ENCODE assay signal across 11 mouse cellular contexts in genomic region chr1:13424524-13424923, GRCm38 (mm10).
"Had no signal": no experiment of that assay in that cellular context is flagged by ENCODE, and none has a peak within 500 bp of the region (broad histone marks: within the 10 kb centered on the region; RNA-seq: fewer than 3 reads in every experiment).

No protein-coding gene starts in this region.

- H3K27me3 ChIP-seq: kidney, embryonic 15.5 days; liver, embryonic 15.5 days; megakaryocyte, embryonic 14.5 days had no signal

- H3K4me3 ChIP-seq: kidney, embryonic 15.5 days; limb, embryonic 10.5 days; liver, embryonic 15.5 days; megakaryocyte, embryonic 14.5 days; midbrain, embryonic 15.5 days had no signal

- ATAC-seq: lung, postnatal 0 days; midbrain, embryonic 15.5 days had no signal

- H3K9me3 ChIP-seq: kidney, embryonic 15.5 days; limb, embryonic 10.5 days; liver, embryonic 15.5 days; megakaryocyte, embryonic 14.5 days; midbrain, embryonic 15.5 days had no signal

- DNase-seq: kidney, postnatal 14 days; lung, adult 2 months; lung, postnatal 36 days; right cerebral cortex, postnatal 25 days; thymus, postnatal 36 days had no signal

- H3K9ac ChIP-seq: kidney, embryonic 15.5 days; liver, embryonic 15.5 days; midbrain, embryonic 15.5 days had no signal

- H3K27ac ChIP-seq: kidney, embryonic 15.5 days; limb, embryonic 10.5 days; liver, embryonic 15.5 days; midbrain, embryonic 15.5 days had no signal

- H3K36me3 ChIP-seq: kidney, embryonic 15.5 days; limb, embryonic 10.5 days; liver, embryonic 15.5 days; midbrain, embryonic 15.5 days had no signal
